Mouse (Mus musculus): Measurements from ENCODE around the gene Stradb. TPM values are rescaled to one million over a fixed set of nuclear protein-coding genes. Genes with fewer than 3 reads are reported as not detected.

Gene Stradb
- total and polyA plus RNA-seq, 2 experiments: 16.3 to 18.6 TPM

DNA sequence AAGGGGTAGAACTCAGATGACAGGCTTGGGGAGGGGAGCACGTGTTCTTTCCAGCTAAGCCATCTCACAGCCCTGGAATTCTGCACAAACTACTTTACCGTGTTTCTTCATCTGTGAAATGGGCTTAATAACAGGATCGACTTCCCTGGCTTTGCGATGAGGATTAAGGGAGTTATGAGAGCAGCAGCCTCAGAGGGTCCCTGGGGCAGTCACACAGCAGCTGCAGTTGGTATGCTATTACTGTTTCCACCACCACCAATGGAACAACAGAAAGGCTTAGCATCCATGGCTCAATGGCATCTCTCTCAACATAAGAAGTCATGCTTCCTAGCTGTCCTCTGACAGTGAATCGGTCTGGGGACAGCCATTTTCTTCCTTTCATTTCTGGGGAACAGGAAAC lies 20.8 kb upstream of the Stradb start:
- 90% methylated on average over 5 of the region's 5 CpGs for WGBS
- peaks cover 20% of the 10 kb centered on the region; the same call in 1 of the 2 replicates for H3K79me2 ChIP-seq (ENCODE audit: control insufficient read depth, insufficient read depth, low read length)
- H3K27me3 ChIP-seq (ENCODE audit: control insufficient read depth, insufficient read depth, low read length): no peaks in the 10 kb centered on the region
- no peak for DNase-seq (ENCODE audit: extremely low read depth, low read depth, low spot score)
- H3K4me3 ChIP-seq (ENCODE audit: insufficient read depth, low read depth, low read length): no peak overlapping the region
- H3K27ac ChIP-seq (replicated peaks; ENCODE audit: insufficient read depth, low read depth, low read length): no peak overlapping the region
- H3K9ac ChIP-seq (ENCODE audit: low read depth, low read length): no peak overlapping the region
- peaks cover 25% of the 10 kb centered on the region for H3K4me1 ChIP-seq (ENCODE audit: control insufficient read depth, insufficient read depth, low read length)
- TF ChIP-seq POLR2A (IDR thresholded peaks at IDR 0.05; ENCODE audit: extremely low read depth, insufficient read depth, low read length) (no peak), CTCF (IDR thresholded peaks at IDR 0.05; ENCODE audit: low read depth, low read length) (no peak)
- H3K36me3 ChIP-seq (ENCODE audit: control insufficient read depth, insufficient read depth, low read length): no peaks in the 10 kb centered on the region

DNA sequence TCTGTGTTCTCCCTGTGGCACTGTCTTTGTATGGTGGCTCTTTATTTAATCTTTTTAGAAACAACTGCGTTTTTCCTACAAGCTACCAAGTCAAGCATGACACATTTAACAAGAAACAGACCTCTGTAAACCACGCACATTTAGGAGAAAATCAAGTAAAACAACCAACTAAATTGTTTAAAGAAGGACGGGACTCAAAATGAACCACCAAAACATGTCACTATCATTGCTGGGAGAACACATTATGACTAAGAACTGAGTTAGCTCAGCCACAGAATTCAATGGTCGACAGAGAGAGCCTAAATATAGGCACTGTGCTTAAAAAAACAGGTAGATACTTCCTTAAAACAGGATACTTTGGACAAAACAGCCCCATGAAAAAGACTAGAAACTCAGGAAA lies 20.3 kb upstream of the Stradb start:
- H3K27me3 ChIP-seq (ENCODE audit: control insufficient read depth, insufficient read depth, low read length): no peaks in the 10 kb centered on the region
- no peak for DNase-seq (ENCODE audit: extremely low read depth, low read depth, low spot score)
- H3K9ac ChIP-seq (ENCODE audit: low read depth, low read length): no peak overlapping the region
- H3K36me3 ChIP-seq (ENCODE audit: control insufficient read depth, insufficient read depth, low read length): no peaks in the 10 kb centered on the region
- peaks cover 25% of the 10 kb centered on the region for H3K4me1 ChIP-seq (ENCODE audit: control insufficient read depth, insufficient read depth, low read length)
- WGBS: 69% methylated on average over 4 of the region's 4 CpGs
- no peak overlapping the region for H3K27ac ChIP-seq (replicated peaks; ENCODE audit: insufficient read depth, low read depth, low read length)
- peaks cover 18% of the 10 kb centered on the region; the same call in 1 of the 2 replicates for H3K79me2 ChIP-seq (ENCODE audit: control insufficient read depth, insufficient read depth, low read length)
- H3K4me3 ChIP-seq (ENCODE audit: insufficient read depth, low read depth, low read length): no peak overlapping the region
- no peak for TF ChIP-seq POLR2A (IDR thresholded peaks at IDR 0.05; ENCODE audit: extremely low read depth, insufficient read depth, low read length)
- no peak for TF ChIP-seq CTCF (IDR thresholded peaks at IDR 0.05; ENCODE audit: low read depth, low read length)

DNA sequence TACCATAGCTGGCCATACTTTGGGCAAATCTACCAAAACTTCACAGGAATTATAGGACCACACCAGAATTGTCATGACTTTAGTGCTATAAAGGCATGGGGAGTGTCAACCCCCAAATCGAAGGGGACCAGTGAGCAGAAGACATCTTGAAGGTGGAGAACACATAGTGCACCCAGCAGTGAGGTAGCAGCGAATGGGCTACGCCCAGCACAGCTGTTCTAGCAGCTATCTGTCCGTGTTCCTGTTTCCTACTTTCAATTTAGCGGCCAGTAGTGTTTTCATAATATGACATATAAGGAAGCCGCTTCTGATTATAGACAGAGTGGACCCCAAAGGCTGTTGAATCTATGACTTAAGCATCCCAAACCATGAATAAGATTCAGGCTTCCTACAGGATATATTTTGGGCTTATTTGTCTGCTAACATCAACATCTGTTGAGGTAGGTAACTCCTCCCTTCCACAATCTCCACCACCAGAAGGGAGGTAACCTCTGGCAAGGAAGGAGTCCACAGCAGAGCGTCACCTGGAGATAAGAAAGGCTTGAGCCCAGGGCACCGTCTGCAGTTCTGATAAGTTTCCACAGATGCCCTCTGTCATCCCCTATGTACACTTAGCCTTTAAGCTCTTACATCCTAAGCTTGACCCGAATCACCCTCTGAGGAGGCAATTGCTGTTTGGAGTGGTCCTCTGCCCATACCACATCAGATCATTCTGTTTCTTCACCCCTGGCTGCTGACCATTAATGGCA lies 19.5 kb upstream of the Stradb start:
- TF ChIP-seq POLR2A (IDR thresholded peaks at IDR 0.05; ENCODE audit: extremely low read depth, insufficient read depth, low read length): no peak
- H3K4me1 ChIP-seq (ENCODE audit: control insufficient read depth, insufficient read depth, low read length): peaks cover 30% of the 10 kb centered on the region
- DNase-seq (ENCODE audit: extremely low read depth, low read depth, low spot score): no peak
- H3K36me3 ChIP-seq (ENCODE audit: control insufficient read depth, insufficient read depth, low read length): no peaks in the 10 kb centered on the region
- H3K27me3 ChIP-seq (ENCODE audit: control insufficient read depth, insufficient read depth, low read length): no peaks in the 10 kb centered on the region
- no peak overlapping the region for H3K4me3 ChIP-seq (ENCODE audit: insufficient read depth, low read depth, low read length)
- 70% methylated on average over 9 of the region's 9 CpGs for WGBS
- H3K79me2 ChIP-seq (ENCODE audit: control insufficient read depth, insufficient read depth, low read length): peaks cover 18% of the 10 kb centered on the region; the same call in 1 of the 2 replicates
- no peak overlapping the region for H3K27ac ChIP-seq (replicated peaks; ENCODE audit: insufficient read depth, low read depth, low read length)
- H3K9ac ChIP-seq (ENCODE audit: low read depth, low read length): no peak overlapping the region

DNA sequence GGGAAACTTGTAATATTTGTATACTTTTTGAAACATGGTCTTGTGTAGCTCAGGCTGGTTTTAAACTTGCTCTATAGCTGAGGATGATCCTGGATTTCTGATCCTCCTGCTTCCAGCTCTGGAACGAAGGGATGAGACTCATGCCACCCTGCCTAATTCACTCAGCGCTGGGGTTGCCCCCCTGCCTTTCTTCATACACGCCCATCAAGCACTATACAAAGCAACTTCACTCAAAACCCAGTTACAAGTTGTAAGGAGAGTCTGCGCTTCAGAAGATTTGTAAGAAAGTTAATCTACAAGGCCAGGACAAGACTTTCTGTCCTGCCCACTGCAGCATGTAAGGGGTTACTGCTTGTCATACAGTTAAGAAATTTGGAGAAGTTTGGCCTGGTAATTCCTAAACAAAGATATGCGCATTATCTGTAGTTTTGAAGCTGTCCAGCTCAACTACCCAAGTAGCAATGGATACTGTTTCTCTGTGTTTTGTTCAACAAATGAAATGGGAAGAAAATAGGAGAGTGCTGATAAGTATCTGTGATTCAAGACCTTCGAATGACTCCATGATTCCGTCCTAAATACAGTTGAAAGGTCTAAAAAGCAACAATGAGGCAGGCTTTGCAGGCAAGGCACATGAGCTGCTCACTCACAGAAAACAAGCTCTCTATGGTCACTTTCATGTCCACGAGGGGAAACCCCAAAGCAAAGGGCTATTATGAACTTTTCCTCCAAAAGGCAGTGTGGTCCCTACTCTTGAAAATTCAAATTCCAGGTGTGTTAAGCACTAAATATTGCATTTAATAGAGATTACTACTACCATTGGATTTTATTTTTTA lies 18.5 kb upstream of the Stradb start:
- Histone ChIP-seq H3K79me2 (ENCODE audit: control insufficient read depth, insufficient read depth, low read length) (peaks cover 13% of the 10 kb centered on the region; the same call in 1 of the 2 replicates), H3K36me3 (ENCODE audit: control insufficient read depth, insufficient read depth, low read length) (no peaks in the 10 kb centered on the region), H3K27ac (replicated peaks; ENCODE audit: insufficient read depth, low read depth, low read length) (no peak overlapping the region), H3K27me3 (ENCODE audit: control insufficient read depth, insufficient read depth, low read length) (no peaks in the 10 kb centered on the region), H3K4me1 (ENCODE audit: control insufficient read depth, insufficient read depth, low read length) (peaks cover 28% of the 10 kb centered on the region), H3K4me3 (ENCODE audit: insufficient read depth, low read depth, low read length) (no peak overlapping the region), H3K9ac (ENCODE audit: low read depth, low read length) (no peak overlapping the region)
- TF ChIP-seq POLR2A (IDR thresholded peaks at IDR 0.05; ENCODE audit: extremely low read depth, insufficient read depth, low read length) (no peak), CTCF (IDR thresholded peaks at IDR 0.05; ENCODE audit: low read depth, low read length) (no peak)
- no peak for DNase-seq (ENCODE audit: extremely low read depth, low read depth, low spot score)
- WGBS: 86% methylated on average over 8 of the region's 8 CpGs

DNA sequence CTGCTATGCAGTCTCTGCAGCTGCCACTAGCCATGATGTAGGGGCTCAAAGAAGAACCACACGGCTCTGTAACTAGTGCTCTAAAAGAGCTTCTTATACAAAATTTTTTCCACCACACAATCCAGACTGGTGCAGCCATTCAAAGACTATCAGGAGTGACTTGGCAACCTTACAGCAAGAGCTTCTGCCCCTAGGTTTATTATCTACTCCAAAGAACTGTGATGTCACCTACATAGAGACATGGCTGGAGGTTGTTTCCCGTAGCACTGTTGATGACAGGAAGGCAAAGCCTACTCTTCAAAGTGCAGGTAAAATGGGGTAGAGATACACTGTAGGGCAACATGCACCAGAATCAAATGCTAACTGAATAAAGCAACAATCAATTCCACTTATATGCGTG lies 17.6 kb upstream of the Stradb start:
- Histone ChIP-seq H3K4me1 (ENCODE audit: control insufficient read depth, insufficient read depth, low read length) (peaks cover 26% of the 10 kb centered on the region), H3K36me3 (ENCODE audit: control insufficient read depth, insufficient read depth, low read length) (no peaks in the 10 kb centered on the region), H3K27me3 (ENCODE audit: control insufficient read depth, insufficient read depth, low read length) (no peaks in the 10 kb centered on the region), H3K4me3 (ENCODE audit: insufficient read depth, low read depth, low read length) (no peak overlapping the region), H3K79me2 (ENCODE audit: control insufficient read depth, insufficient read depth, low read length) (peaks cover 13% of the 10 kb centered on the region; the same call in 1 of the 2 replicates), H3K9ac (ENCODE audit: low read depth, low read length) (no peak overlapping the region), H3K27ac (replicated peaks; ENCODE audit: insufficient read depth, low read depth, low read length) (no peak overlapping the region)
- 88% methylated on average over 3 of the region's 3 CpGs for WGBS
- DNase-seq (ENCODE audit: extremely low read depth, low read depth, low spot score): no peak
- TF ChIP-seq CTCF (IDR thresholded peaks at IDR 0.05; ENCODE audit: low read depth, low read length) (no peak), POLR2A (IDR thresholded peaks at IDR 0.05; ENCODE audit: extremely low read depth, insufficient read depth, low read length) (no peak)
